Mouse (Mus musculus) thymus, adult 2 months (tissue): ENCODE results near the gene Dapk1.

Source experiments
- CTCF ChIP-seq: fragments of 200-500 bp; IDR thresholded peaks from 2 replicates; pipeline ENCODE4 v1.5.1; 2012; ENCODE audit warnings: mild to moderate bottlenecking, control low read depth, low read length, moderate library complexity, borderline replicate concordance; ENCODE audit not compliant: control insufficient read depth, poor library complexity, insufficient read depth; ENCODE audit errors: extremely low read depth
- POLR2A ChIP-seq: fragments of 200-500 bp; IDR thresholded peaks from 2 replicates; pipeline ENCODE4 v1.6.1; 2012; ENCODE audit warnings: mild to moderate bottlenecking, low read length, control low read depth, moderate library complexity; ENCODE audit not compliant: control insufficient read depth, poor library complexity, insufficient read depth; ENCODE audit errors: extremely low read depth

GRCm38 (mm10) chr13:60670605-60671004 is 68.9 kb downstream of the Dapk1 start:
- TF ChIP-seq CTCF (no peak), POLR2A (no peak)
